Mouse (Mus musculus) lung, adult 2 months (tissue): Measurements from ENCODE around the gene Rhot2.

Source experiments
- CTCF ChIP-seq: fragments of 200-500 bp; IDR thresholded peaks from 2 replicates; pipeline ENCODE4 v1.5.1; 2011; ENCODE audit warnings: mild to moderate bottlenecking, low read length, control low read depth; ENCODE audit not compliant: insufficient read depth
- POLR2A ChIP-seq: fragments of 200-500 bp; IDR thresholded peaks from 2 replicates; pipeline ENCODE4 v1.6.1; 2011; ENCODE audit warnings: low read depth, mild to moderate bottlenecking, control low read depth, low read length, borderline replicate concordance; ENCODE audit errors: extremely low read depth

GRCm38 (mm10) chr17:25837076-25837410, 7.6 kb downstream of the Rhot2 start, which contains the start of gene Rhbdl1:
- TF ChIP-seq POLR2A (peak; percentile 47; the same call in 1 of the 2 replicates), CTCF (no peak)
